Mouse (Mus musculus) cerebellum, adult 2 months (tissue): ENCODE results near the gene Bbs9. TPM values are rescaled to one million over a fixed set of nuclear protein-coding genes. Genes with fewer than 3 reads are reported as not detected.

Experiments used
- DNase-seq, 2 experiments: peaks; one replicate each; pipeline ENCODE4 v3.0.0; 2021
- H3K27ac ChIP-seq: fragments of 200-500 bp; 2 replicates; pipeline ENCODE4 v1.5.1; 2012; ENCODE audit warnings: low read length, control low read depth, inconsistent platforms; ENCODE audit not compliant: insufficient read depth
- H3K27me3 ChIP-seq: fragments of 200-500 bp; 2 replicates; pipeline ENCODE4 v1.6.1; 2012; ENCODE audit warnings: inconsistent platforms, mild to moderate bottlenecking, low read length, moderate library complexity; ENCODE audit not compliant: control insufficient read depth, insufficient read depth
- H3K4me1 ChIP-seq: fragments of 200-500 bp; 2 replicates; pipeline ENCODE4 v1.6.1; 2011; ENCODE audit warnings: low read length; ENCODE audit not compliant: control insufficient read depth, insufficient read depth
- H3K4me3 ChIP-seq: fragments of 200-500 bp; replicated peaks from 2 replicates; pipeline ENCODE3; 2011; ENCODE audit warnings: mild to moderate bottlenecking, low read depth, low read length, control low read depth; ENCODE audit not compliant: insufficient read depth
- CTCF ChIP-seq: fragments of 200-500 bp; IDR thresholded peaks from 2 replicates; pipeline ENCODE4 v1.5.1; 2011; ENCODE audit warnings: low read depth, mild to moderate bottlenecking, control low read depth, low read length, moderate library complexity, borderline replicate concordance; ENCODE audit not compliant: insufficient read depth
- POLR2A ChIP-seq: fragments of 200-500 bp; IDR thresholded peaks from 2 replicates; pipeline ENCODE4 v1.6.1; 2011; ENCODE audit warnings: low read length, control low read depth, borderline replicate concordance; ENCODE audit not compliant: insufficient read depth
- WGBS: fragments of 180-500 bp; shearing (Covaris S2); methylation state at CpG from one replicate; pipeline ENCODE4 v1.1.7; 2018; 5-methylcytosine and 5-hydroxymethylcytosine counted together
- polyA plus RNA-seq: library from polyadenylated mRNA; depleted of rRNA; stranded (reverse); fragments of >200 nt; gene quantifications from 2 replicates; pipeline ENCODE4 v1.2.3, GENCODE M21; 2012

The Bbs9 gene
- polyA plus RNA-seq, 1 experiment = 15.4 TPM

DNA sequence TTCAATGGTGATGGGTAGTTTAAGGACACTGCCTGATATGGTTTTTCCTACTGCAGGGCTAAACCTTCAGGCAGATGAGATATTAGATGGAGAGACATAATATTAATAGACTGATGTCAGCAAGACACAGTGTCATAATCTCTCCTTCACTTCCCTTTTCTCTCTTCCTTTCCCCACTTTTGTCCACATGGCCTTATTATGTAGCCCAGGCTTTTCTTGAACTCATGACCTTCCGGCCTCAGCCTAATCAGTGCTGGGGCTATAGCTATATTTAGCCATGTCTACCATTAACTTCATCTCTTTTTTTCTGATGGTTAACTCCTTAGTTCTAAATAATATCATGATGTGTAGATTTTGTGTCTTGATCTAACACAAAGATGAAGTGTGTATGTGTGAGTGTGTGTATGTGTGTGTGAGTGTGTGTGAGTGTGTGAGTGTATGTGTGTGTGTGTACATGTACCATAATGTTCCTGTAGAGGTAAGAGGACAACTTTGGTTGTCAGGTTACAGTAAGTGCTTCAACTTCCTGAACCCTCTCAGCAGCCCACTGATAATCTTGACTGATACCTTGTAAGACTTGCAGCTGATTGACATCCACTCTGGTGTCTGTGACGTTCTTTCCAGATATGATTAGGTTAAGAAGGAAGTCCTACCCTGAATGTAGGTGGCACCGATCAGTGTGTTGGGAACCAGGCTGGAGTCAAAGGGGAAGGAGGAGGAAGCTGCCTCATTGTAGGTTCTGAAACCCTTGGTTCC lies 55.4 kb downstream of the Bbs9 start:
- Histone ChIP-seq H3K4me3 (no peak overlapping the region), H3K4me1 (no peaks in the 10 kb centered on the region), H3K27ac (no peak overlapping the region), H3K27me3 (no peaks in the 10 kb centered on the region)
- DNase-seq = no peak
- WGBS = 91% methylated on average over 3 of the region's 3 CpGs
- TF ChIP-seq POLR2A = no peak
- TF ChIP-seq CTCF = no peak

DNA sequence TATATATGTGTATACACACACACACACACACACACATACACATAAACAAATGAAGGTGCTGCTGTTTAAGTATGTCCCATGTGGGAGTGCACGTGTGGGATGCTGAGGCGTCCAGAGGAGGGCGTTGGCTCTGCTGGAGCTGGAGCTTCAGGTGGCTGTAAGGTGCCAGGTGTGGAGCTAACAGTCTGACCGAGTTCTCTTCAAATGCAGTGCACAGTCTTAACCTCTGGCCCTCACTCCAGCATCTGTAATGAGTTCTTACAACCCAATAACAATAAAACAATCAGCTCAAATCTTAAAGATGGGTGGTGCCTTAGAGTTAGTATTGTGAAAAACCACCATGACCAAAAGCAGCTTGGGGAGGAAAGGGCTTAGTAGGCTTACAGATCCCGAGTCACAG lies 56.6 kb downstream of the Bbs9 start:
- Histone ChIP-seq H3K4me3 (no peak overlapping the region), H3K27me3 (no peaks in the 10 kb centered on the region), H3K4me1 (no peaks in the 10 kb centered on the region), H3K27ac (no peak overlapping the region)
- DNase-seq = no peak
- 88% methylated on average over 5 of the region's 5 CpGs for WGBS
- TF ChIP-seq CTCF = no peak

DNA sequence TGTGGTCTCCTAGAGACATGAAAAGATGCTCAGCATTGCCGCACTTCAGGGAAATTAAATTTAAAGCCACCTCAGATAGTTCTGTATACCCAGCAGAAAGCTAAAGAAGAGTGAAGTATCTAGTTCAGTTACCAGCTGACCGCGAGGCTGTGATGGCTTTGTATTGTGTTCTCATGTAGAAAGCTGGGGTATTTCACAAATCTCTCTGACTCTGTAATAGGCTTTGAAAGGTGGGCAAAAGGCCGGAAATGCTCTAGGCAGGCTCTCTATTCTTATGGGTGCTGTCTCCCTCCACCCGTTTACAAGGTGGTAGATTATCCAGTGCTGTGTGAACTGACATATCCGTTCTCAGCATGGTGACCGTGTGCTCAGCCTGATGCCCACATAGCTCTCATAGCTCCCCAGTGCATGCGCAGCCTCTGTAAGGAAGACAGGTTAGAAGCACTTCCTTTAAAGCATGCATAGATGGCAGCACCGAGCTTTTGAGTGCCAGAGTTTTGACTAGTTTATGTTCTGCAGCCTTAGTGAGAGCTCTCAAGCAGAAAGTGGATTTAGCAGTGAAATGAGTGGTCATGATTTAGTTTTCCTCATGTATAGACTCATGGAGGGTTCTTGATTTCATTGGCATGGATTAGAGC lies 57.4 kb downstream of the Bbs9 start:
- Histone ChIP-seq H3K27me3 (no peaks in the 10 kb centered on the region), H3K4me1 (no peaks in the 10 kb centered on the region), H3K27ac (no peak overlapping the region), H3K4me3 (no peak overlapping the region)
- peak; percentile 31; the same call in 1 of the 2 replicates for TF ChIP-seq CTCF
- no peak for TF ChIP-seq POLR2A
- 50% methylated on average over 9 of the region's 9 CpGs for WGBS
- DNase-seq = peak; percentile 17 to 32

DNA sequence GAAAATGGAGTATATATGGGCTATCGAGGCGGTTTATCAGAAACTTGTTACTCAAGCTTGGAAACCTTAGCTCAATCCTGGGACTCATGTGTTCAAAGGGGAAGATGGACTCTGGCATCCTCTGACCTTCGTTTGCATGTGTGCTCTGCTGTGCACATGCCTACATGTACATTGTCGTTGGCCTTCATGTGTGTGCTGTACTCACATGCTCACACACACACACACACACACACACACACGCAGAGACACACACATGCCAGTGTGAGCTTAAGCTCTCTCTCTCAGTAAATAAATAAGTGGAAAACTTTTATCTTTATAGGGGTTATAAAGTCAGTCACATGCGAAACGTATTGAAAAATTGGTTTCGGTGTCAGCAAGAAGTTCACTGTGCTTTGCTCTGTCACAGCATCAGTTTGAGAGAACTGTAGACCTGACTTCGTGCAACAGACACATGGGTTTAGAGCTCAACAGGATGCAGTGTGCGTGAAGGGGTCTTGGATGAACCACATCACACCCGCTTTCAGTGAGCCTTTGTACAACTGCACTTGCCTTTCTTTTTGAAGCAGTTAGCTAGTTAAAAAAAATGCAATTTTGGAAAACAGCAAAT lies 62.4 kb downstream of the Bbs9 start:
- DNase-seq = no peak
- TF ChIP-seq CTCF (no peak), POLR2A (no peak)
- H3K27me3 ChIP-seq = no peaks in the 10 kb centered on the region
- no peak overlapping the region for H3K4me3 ChIP-seq
- no peak overlapping the region for H3K27ac ChIP-seq
- WGBS = 93% methylated on average over 11 of the region's 11 CpGs
- H3K4me1 ChIP-seq = no peaks in the 10 kb centered on the region

DNA sequence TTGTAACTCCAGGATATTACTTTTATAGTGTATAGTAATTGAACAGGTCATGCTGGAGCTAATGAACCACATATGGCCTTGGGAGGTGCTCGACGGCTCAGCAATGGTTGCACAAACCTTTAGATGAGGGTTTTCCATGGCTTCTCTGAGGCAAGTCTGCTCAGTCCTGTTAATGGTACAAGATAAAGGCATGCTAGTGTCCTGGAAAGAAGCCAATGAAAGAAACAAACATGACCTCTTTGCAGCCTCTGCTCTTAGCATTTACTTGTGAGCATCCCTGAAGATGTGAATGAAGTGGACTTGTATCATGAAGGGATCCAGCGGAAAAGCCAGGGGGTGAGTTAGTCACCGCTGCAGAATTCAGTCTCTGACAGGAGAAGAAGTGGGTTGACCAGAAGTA lies 64.0 kb downstream of the Bbs9 start:
- H3K27ac ChIP-seq = no peak overlapping the region
- no peaks in the 10 kb centered on the region for H3K27me3 ChIP-seq
- DNase-seq = no peak
- no peak for TF ChIP-seq CTCF
- no peak for TF ChIP-seq POLR2A
- H3K4me3 ChIP-seq = no peak overlapping the region
- no peaks in the 10 kb centered on the region for H3K4me1 ChIP-seq
- WGBS = 88% methylated on average over 4 of the region's 4 CpGs

DNA sequence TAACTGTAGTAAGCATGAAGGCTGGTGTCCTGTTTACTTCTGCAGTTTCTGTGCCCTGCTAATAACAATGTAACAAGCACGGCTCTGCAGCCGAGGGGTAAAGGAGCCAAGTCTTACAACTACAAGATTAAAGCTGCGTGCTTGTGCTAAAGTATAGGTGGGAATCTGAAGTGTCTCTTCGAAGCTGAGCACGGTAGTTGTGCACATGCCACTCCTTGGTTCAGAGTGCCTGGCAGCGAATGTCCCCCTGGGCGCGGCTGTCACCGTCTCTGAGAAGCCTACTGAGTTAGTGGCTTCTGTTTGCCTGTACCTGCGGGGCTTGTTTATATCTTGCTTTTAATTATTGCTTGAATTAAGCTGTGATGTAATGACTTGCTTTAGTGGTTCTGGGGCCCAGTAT lies 65.6 kb downstream of the Bbs9 start:
- Histone ChIP-seq H3K27ac (no peak overlapping the region), H3K4me3 (no peak overlapping the region), H3K4me1 (no peaks in the 10 kb centered on the region), H3K27me3 (no peaks in the 10 kb centered on the region)
- 90% methylated on average over 10 of the region's 10 CpGs for WGBS
- TF ChIP-seq POLR2A (no peak), CTCF (no peak)
- DNase-seq = no peak

DNA sequence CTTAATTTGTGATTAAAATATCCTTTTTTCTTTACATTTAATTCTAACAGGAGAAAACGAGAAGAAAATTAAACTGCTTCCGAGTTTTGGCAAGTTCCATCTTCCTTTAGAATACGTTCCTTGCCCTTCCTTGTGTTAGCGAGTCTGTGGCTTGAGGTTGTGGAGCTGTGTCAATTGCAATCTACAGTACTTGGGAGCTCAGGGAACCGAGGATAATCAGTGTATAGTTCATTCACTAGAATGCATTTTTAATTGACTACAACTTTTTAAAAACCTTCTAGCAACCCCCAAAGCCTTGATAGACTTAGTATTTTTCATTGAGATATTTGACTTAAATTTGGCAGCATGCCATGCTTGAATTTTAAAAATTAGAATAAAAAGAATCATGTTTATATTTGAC lies 68.0 kb downstream of the Bbs9 start:
- Histone ChIP-seq H3K27me3 (no peaks in the 10 kb centered on the region), H3K4me1 (no peaks in the 10 kb centered on the region), H3K4me3 (no peak overlapping the region), H3K27ac (no peak overlapping the region)
- no peak for TF ChIP-seq POLR2A
- TF ChIP-seq CTCF = no peak
- no peak for DNase-seq
- 65% methylated on average over 5 of the region's 5 CpGs for WGBS
